Mouse (Mus musculus) heart, postnatal 0 days (tissue): ENCODE results near the gene Slc24a3. TPM values are rescaled to one million over a fixed set of nuclear protein-coding genes. Genes with fewer than 3 reads are reported as not detected.

ENCODE experiments used
- ATAC-seq: fragments of 200-750 bp; cut with Nextera tagmentation; 2 replicates; pipeline ENCODE4 v1.8.0; 2017; ENCODE audit warnings: low read depth, moderate number of reproducible peaks, moderate library complexity; ENCODE audit not compliant: insufficient read depth
- DNase-seq: peaks from one replicate; pipeline ENCODE4 v3.0.0-alpha.2; 2016; ENCODE audit warnings: low spot score
- H3K27ac ChIP-seq: fragments of 300-500 bp; sonication (generic); 2 replicates; pipeline ENCODE4 v1.5.1; 2014; ENCODE audit warnings: low read depth, mild to moderate bottlenecking
- H3K27me3 ChIP-seq: fragments of 300-500 bp; sonication (generic); 2 replicates; pipeline ENCODE4 v1.6.1; 2014; ENCODE audit warnings: low read length, mixed read lengths; ENCODE audit not compliant: control insufficient read depth, insufficient read depth
- H3K36me3 ChIP-seq: fragments of 300-500 bp; sonication (generic); replicated peaks from 2 replicates; pipeline ENCODE4 v1.6.1; 2014; ENCODE audit warnings: low read length, mixed read lengths; ENCODE audit not compliant: control insufficient read depth, insufficient read depth
- H3K4me1 ChIP-seq: fragments of 300-500 bp; sonication (generic); 2 replicates; pipeline ENCODE4 v1.6.1; 2014; ENCODE audit warnings: antibody characterized with exemption; ENCODE audit not compliant: control insufficient read depth, insufficient read depth
- H3K4me2 ChIP-seq: fragments of 300-500 bp; sonication (generic); 2 replicates; pipeline ENCODE4 v1.6.1; 2014; ENCODE audit warnings: low read depth, mild to moderate bottlenecking, low read length, moderate library complexity
- H3K4me3 ChIP-seq: fragments of 300-500 bp; sonication (generic); 2 replicates; pipeline ENCODE4 v1.5.1; 2014; ENCODE audit warnings: low read depth, low read length
- H3K9ac ChIP-seq: fragments of 300-500 bp; sonication (generic); replicated peaks from 2 replicates; pipeline ENCODE4 v1.6.1; 2014; ENCODE audit warnings: low read depth, low read length, mixed read lengths
- H3K9me3 ChIP-seq: fragments of 300-500 bp; sonication (generic); replicated peaks from 2 replicates; pipeline ENCODE4 v1.6.1; 2016; ENCODE audit warnings: low read length; ENCODE audit not compliant: control insufficient read depth
- CTCF ChIP-seq: IDR thresholded peaks from 2 replicates; pipeline ENCODE4 v1.5.1; 2016; ENCODE audit warnings: antibody characterized with exemption, control low read depth, low read depth
- EP300 ChIP-seq: IDR thresholded peaks from 2 replicates; pipeline ENCODE4 v1.6.1; 2016; ENCODE audit warnings: antibody characterized with exemption, low read depth
- WGBS: fragments of 180-500 bp; shearing (Covaris S2); extraction: QIAGEN DNeasy Blood & Tissue Kit; methylation state at CpG from one replicate; pipeline ENCODE4 v1.1.7; 2014; 5-methylcytosine and 5-hydroxymethylcytosine counted together
- polyA plus RNA-seq: library from polyadenylated mRNA; unstranded; fragments of >200 nt; fragmentation: Nextera tagmentation; extraction: Ambion mirVana; gene quantifications from 2 replicates; pipeline ENCODE4 v1.2.1, GENCODE M21; 2015
- total RNA-seq: library from RNA; depleted of rRNA; stranded (reverse); fragments of >200 nt; gene quantifications from 2 replicates; pipeline ENCODE4 v1.2.3, GENCODE M21; 2014; ENCODE audit warnings: low replicate concordance

The Slc24a3 gene
- total and polyA plus RNA-seq, 2 experiments from 2014 or later, result 0.63 to 3.7 TPM

DNA sequence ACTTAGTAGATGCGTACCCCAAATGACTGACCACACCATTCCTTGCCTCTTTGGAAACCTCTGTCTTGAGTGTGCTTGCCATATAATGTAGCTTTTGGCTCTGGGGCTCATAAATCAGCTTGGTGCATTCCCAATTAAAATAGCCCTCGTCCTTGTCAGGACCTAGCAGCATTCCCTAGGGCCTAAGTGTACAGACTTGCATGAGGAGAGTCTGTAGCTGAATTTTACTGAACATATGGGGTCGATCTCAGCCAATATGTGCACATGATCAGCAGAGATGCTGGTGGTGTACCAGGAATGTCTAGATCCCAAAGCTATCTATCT lies 254.3 kb downstream of the Slc24a3 start:
- Histone ChIP-seq H3K9me3 (no peaks in the 10 kb centered on the region), H3K4me2 (no peak overlapping the region), H3K27ac (no peak overlapping the region), H3K4me3 (no peak overlapping the region), H3K4me1 (no peaks in the 10 kb centered on the region; the same call in 1 of the 2 replicates), H3K9ac (no peak overlapping the region), H3K36me3 (no peaks in the 10 kb centered on the region), H3K27me3 (no peaks in the 10 kb centered on the region)
- WGBS, result 78% methylated on average over 3 of the region's 3 CpGs
- TF ChIP-seq EP300 (no peak), CTCF (no peak)
- ATAC-seq, result no peak
- no peak for DNase-seq

GRCm38 (mm10) chr2:145429982-145430381 lies 262.4 kb downstream of the Slc24a3 start:
- Histone ChIP-seq H3K4me1 (no peaks in the 10 kb centered on the region), H3K27me3 (no peaks in the 10 kb centered on the region), H3K36me3 (no peaks in the 10 kb centered on the region), H3K27ac (no peak overlapping the region), H3K9ac (no peak overlapping the region), H3K4me2 (no peak overlapping the region), H3K9me3 (no peaks in the 10 kb centered on the region), H3K4me3 (no peak overlapping the region)
- ATAC-seq (no peak), DNase-seq (no peak)
- TF ChIP-seq CTCF, result no peak
- no peak for TF ChIP-seq EP300
- WGBS, result 79% methylated on average over 5 of the region's 5 CpGs

GRCm38 (mm10) chr2:145434068-145434467 lies 266.5 kb downstream of the Slc24a3 start:
- Histone ChIP-seq H3K9me3 (no peaks in the 10 kb centered on the region), H3K4me1 (no peaks in the 10 kb centered on the region), H3K4me3 (no peak overlapping the region), H3K9ac (no peak overlapping the region), H3K4me2 (no peak overlapping the region), H3K27me3 (no peaks in the 10 kb centered on the region), H3K27ac (no peak overlapping the region), H3K36me3 (no peaks in the 10 kb centered on the region)
- DNase-seq, result no peak
- no peak for TF ChIP-seq EP300
- TF ChIP-seq CTCF, result no peak
- ATAC-seq, result no peak
- 77% methylated on average over 1 of the region's 1 CpGs for WGBS

- WGBS, result 71% methylated on average over 5 of the region's 5 CpGs
- no peak for ATAC-seq
Measured at GRCm38 (mm10) chr2:145438336-145438735, 270.8 kb downstream of the Slc24a3 start.

DNA sequence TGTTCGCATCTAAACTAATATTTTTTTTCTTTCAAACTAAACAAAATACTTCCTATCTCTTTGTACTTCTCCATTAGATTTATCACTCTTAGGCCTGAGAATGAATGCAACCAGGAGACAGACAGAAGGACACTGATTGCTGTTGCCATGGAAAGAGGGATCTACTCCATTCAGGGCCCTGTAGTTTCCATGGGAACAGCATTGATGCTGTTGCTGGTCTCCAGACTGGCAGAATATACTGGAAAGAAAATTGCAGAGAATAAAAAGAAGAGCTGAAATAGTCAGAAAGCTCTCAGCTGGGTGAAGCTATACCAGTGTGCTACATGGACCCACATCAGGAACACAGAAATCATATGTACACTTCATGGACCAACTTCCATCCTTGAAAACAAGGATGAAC lies 272.2 kb downstream of the Slc24a3 start:
- no peak overlapping the region for H3K4me2 ChIP-seq
- no peaks in the 10 kb centered on the region for H3K27me3 ChIP-seq
- H3K27ac ChIP-seq, result no peak overlapping the region
- no peaks in the 10 kb centered on the region for H3K9me3 ChIP-seq
- no peak for ATAC-seq
- no peak for TF ChIP-seq CTCF
- no peak for TF ChIP-seq EP300
- no peak for DNase-seq
- 90% methylated on average over 1 of the region's 1 CpGs for WGBS
- H3K36me3 ChIP-seq, result no peaks in the 10 kb centered on the region
- no peak overlapping the region for H3K4me3 ChIP-seq
- H3K9ac ChIP-seq, result no peak overlapping the region
- H3K4me1 ChIP-seq, result no peaks in the 10 kb centered on the region

More at GRCm38 (mm10) chr2:145438336-145438735, 270.8 kb downstream of the Slc24a3 start:
- Histone ChIP-seq H3K4me3 (no peak overlapping the region), H3K9me3 (no peaks in the 10 kb centered on the region), H3K27me3 (no peaks in the 10 kb centered on the region), H3K36me3 (no peaks in the 10 kb centered on the region), H3K4me1 (no peaks in the 10 kb centered on the region), H3K27ac (no peak overlapping the region), H3K9ac (no peak overlapping the region), H3K4me2 (no peak overlapping the region)
- no peak for TF ChIP-seq EP300
- TF ChIP-seq CTCF, result no peak
- no peak for DNase-seq

DNA sequence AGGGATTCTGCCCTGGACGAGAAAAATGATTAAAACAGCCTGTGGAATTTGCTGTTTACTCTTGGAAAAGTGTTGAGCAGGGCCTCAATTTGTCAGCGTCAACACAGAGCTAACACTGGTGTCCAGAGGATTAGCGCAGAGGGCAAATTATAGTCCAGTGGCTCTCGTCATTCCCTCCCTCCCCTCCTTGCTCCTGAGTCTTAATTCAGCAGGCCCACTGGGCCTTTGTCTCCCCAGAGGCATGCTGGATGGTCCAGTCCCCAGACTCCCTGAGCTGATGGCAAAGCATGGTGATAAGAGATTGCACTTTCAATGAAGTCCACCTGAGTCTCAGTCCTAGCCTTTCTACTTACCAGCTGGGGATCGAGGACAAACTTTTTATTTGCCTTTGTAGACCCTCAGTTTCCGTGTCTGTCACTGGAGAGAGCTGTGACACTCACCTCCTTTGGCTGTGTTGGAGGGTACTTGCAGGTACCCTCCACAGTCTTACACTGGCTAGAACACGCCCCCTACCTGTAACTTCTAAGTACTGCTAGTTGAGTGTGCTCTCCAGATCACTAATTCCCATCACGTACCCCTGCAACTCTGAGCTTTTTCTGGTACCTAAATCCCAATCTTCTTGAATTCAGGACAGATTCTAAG lies 289.7 kb downstream of the Slc24a3 start:
- ATAC-seq (no peak), DNase-seq (no peak)
- no peak overlapping the region for H3K9ac ChIP-seq
- H3K4me2 ChIP-seq, result no peak overlapping the region
- no peak overlapping the region for H3K4me3 ChIP-seq
- H3K27ac ChIP-seq, result no peak overlapping the region
- H3K36me3 ChIP-seq, result no peaks in the 10 kb centered on the region
- WGBS, result 56% methylated on average over 8 of the region's 8 CpGs
- TF ChIP-seq EP300 (no peak), CTCF (peak; percentile 31; the same call in 1 of the 2 replicates)
- H3K27me3 ChIP-seq, result no peaks in the 10 kb centered on the region
- H3K4me1 ChIP-seq, result no peaks in the 10 kb centered on the region
- H3K9me3 ChIP-seq, result no peaks in the 10 kb centered on the region
